Mouse (Mus musculus): ENCODE results near the gene Scn5a.

DNA sequence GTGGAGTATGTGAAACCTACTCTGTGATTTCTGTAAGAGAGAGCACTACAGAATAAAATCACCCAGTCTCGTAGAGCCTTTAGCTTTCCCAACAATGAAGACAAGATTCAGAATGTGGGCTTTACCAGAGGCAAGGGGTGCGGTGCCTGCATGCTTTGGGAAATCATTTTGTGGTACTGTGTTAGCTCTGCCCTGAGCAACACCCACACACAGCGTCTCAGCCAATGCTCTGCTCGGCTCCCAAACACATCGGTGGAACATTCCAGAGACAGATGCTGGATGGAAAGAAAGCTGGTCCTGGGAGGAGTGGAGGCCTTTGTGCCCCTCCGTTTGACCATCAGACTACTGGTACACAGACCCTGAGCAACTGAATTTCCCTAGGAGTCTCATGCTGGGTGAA, 36.0 kb upstream of the Scn5a start:
- no peak for TF ChIP-seq CTCF (IDR thresholded peaks at IDR 0.05; ENCODE audit: control insufficient read depth, insufficient read depth, insufficient read length)
- no peak for TF ChIP-seq CEBPB (IDR thresholded peaks at IDR 0.05; ENCODE audit: low read depth)
- TF ChIP-seq MAX (IDR thresholded peaks at IDR 0.05) = no peak
- TF ChIP-seq MYOD1 (IDR thresholded peaks at IDR 0.05; ENCODE audit: control insufficient read depth, insufficient read length, low read depth) = no peak
- TF ChIP-seq USF1 (IDR thresholded peaks at IDR 0.05; ENCODE audit: low read depth) = no peak

Data from C2C12 (cell line).